Mouse (Mus musculus) kidney, postnatal 0 days (tissue): ENCODE data around the gene Pibf1. TPM values are rescaled to one million over a fixed set of nuclear protein-coding genes. Genes with fewer than 3 reads are reported as not detected.

Source experiments
- ATAC-seq: fragments of 200-750 bp; cut with Nextera tagmentation; replicated peaks from 2 replicates; pipeline ENCODE4 v1.8.0; 2017; ENCODE audit warnings: low read depth, moderate number of reproducible peaks, moderate TSS enrichment, moderate library complexity; ENCODE audit not compliant: low FRiP score
- DNase-seq: peaks from one replicate; pipeline ENCODE4 v3.0.0-alpha.2; 2016; ENCODE audit warnings: low spot score
- H3K27ac ChIP-seq: fragments of 300-500 bp; sonication (generic); 2 replicates; pipeline ENCODE4 v1.5.1; 2014; ENCODE audit warnings: mild to moderate bottlenecking
- H3K27me3 ChIP-seq: fragments of 300-500 bp; sonication (generic); 2 replicates; pipeline ENCODE4 v1.6.1; 2014; ENCODE audit warnings: low read length, mixed read lengths; ENCODE audit not compliant: insufficient read depth
- H3K36me3 ChIP-seq: fragments of 300-500 bp; sonication (generic); 2 replicates; pipeline ENCODE4 v1.6.1; 2014; ENCODE audit warnings: low read length, mixed read lengths; ENCODE audit not compliant: insufficient read depth
- H3K4me1 ChIP-seq: fragments of 300-500 bp; sonication (generic); replicated peaks from 2 replicates; pipeline ENCODE4 v1.6.1; 2014; ENCODE audit warnings: antibody characterized with exemption, low read length, mixed read lengths; ENCODE audit not compliant: insufficient read depth
- H3K4me2 ChIP-seq: fragments of 300-500 bp; sonication (generic); 2 replicates; pipeline ENCODE4 v1.6.1; 2014; ENCODE audit warnings: mild to moderate bottlenecking, low read length, moderate library complexity, mixed read lengths
- H3K4me3 ChIP-seq: fragments of 300-500 bp; sonication (generic); replicated peaks from 2 replicates; pipeline ENCODE4 v1.5.1; 2014; ENCODE audit warnings: low read depth, low read length
- H3K9ac ChIP-seq: fragments of 300-500 bp; sonication (generic); 2 replicates; pipeline ENCODE4 v1.6.1; 2014; ENCODE audit warnings: low read depth, low read length
- H3K9me3 ChIP-seq: fragments of 300-500 bp; sonication (generic); replicated peaks from 2 replicates; pipeline ENCODE4 v1.6.1; 2016; ENCODE audit warnings: low read length, inconsistent platforms, mixed read lengths
- CTCF ChIP-seq: IDR thresholded peaks from 2 replicates; pipeline ENCODE4 v1.5.1; 2016; ENCODE audit warnings: antibody characterized with exemption, low read depth, mild to moderate bottlenecking, moderate library complexity
- WGBS: fragments of 180-500 bp; shearing (Covaris S2); extraction: QIAGEN DNeasy Blood & Tissue Kit; methylation state at CpG from one replicate; pipeline ENCODE4 v1.1.7; 2014; 5-methylcytosine and 5-hydroxymethylcytosine counted together
- polyA plus RNA-seq: library from polyadenylated mRNA; unstranded; fragments of >200 nt; fragmentation: Nextera tagmentation; extraction: Ambion mirVana; gene quantifications from 2 replicates; pipeline ENCODE4 v1.2.1, GENCODE M21; 2015

Gene Pibf1
- polyA plus RNA-seq, 1 experiment from 2014 or later: 12.7 TPM

GRCm38 (mm10) chr14:99117576-99117975 is 18.4 kb downstream of the Pibf1 start:
- Histone ChIP-seq H3K9ac (no peak overlapping the region), H3K27ac (no peak overlapping the region), H3K4me2 (no peak overlapping the region), H3K9me3 (no peaks in the 10 kb centered on the region), H3K4me3 (no peak overlapping the region), H3K4me1 (no peaks in the 10 kb centered on the region), H3K36me3 (peaks cover 21% of the 10 kb centered on the region), H3K27me3 (no peaks in the 10 kb centered on the region)
- ATAC-seq: no peak
- no peak for DNase-seq
- 80% methylated on average over 4 of the region's 4 CpGs for WGBS
- TF ChIP-seq CTCF: peak; percentile 37; the same call in 1 of the 2 replicates

GRCm38 (mm10) chr14:99121584-99122339 is 22.5 kb downstream of the Pibf1 start:
- H3K27ac ChIP-seq: no peak overlapping the region
- no peak overlapping the region for H3K4me3 ChIP-seq
- no peak for DNase-seq
- H3K4me2 ChIP-seq: no peak overlapping the region
- H3K9me3 ChIP-seq: no peaks in the 10 kb centered on the region
- no peak for ATAC-seq
- 86% methylated on average over 11 of the region's 11 CpGs for WGBS
- no peak overlapping the region for H3K9ac ChIP-seq
- no peaks in the 10 kb centered on the region for H3K27me3 ChIP-seq
- no peak for TF ChIP-seq CTCF
- H3K36me3 ChIP-seq: peaks cover 8% of the 10 kb centered on the region; the same call in 1 of the 2 replicates
- H3K4me1 ChIP-seq: no peaks in the 10 kb centered on the region

- H3K9me3 ChIP-seq: no peaks in the 10 kb centered on the region
- WGBS: 86% methylated on average over 4 of the region's 4 CpGs
- H3K4me2 ChIP-seq: no peak overlapping the region
- H3K27ac ChIP-seq: no peak overlapping the region
- H3K4me3 ChIP-seq: no peak overlapping the region
- no peaks in the 10 kb centered on the region for H3K27me3 ChIP-seq
- H3K4me1 ChIP-seq: no peaks in the 10 kb centered on the region
- ATAC-seq (no peak), DNase-seq (no peak)
- H3K9ac ChIP-seq: no peak overlapping the region
- 0 out of 2 replicates have a peak, but pooled peaks cover 4% of the 10 kb centered on the region for H3K36me3 ChIP-seq
- no peak for TF ChIP-seq CTCF
Measured at GRCm38 (mm10) chr14:99124076-99124475, 24.9 kb downstream of the Pibf1 start.

DNA sequence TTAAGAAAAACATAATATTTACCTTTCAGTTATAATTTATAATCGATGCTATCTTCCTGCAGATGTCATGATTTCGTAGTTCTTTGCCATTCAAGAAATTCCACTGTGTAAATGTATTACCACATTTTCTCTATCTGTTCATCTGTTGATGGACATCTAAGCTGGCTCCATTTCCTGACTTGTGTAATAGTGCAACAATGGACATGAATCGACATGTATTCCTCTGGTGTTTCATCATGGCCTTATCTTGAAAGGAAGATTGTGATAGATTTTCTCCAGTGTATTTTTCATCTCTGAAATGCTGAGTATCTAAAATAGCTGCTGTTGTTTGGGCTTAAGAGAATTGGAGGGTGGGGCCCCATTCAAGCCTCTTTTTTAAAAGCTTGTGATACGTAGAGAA is 27.5 kb downstream of the Pibf1 start:
- Histone ChIP-seq H3K27me3 (no peaks in the 10 kb centered on the region), H3K36me3 (0 out of 2 replicates have a peak, but pooled peaks cover 10% of the 10 kb centered on the region), H3K9me3 (no peaks in the 10 kb centered on the region), H3K9ac (no peak overlapping the region), H3K4me2 (no peak overlapping the region), H3K27ac (no peak overlapping the region), H3K4me3 (no peak overlapping the region), H3K4me1 (no peaks in the 10 kb centered on the region)
- WGBS: 89% methylated on average over 4 of the region's 4 CpGs
- TF ChIP-seq CTCF: no peak
- no peak for DNase-seq
- ATAC-seq: no peak

GRCm38 (mm10) chr14:99127509-99127908 is 28.3 kb downstream of the Pibf1 start:
- Histone ChIP-seq H3K27ac (no peak overlapping the region), H3K36me3 (0 out of 2 replicates have a peak, but pooled peaks cover 9% of the 10 kb centered on the region), H3K9me3 (no peaks in the 10 kb centered on the region), H3K27me3 (no peaks in the 10 kb centered on the region), H3K4me1 (no peaks in the 10 kb centered on the region), H3K4me2 (no peak overlapping the region), H3K4me3 (no peak overlapping the region), H3K9ac (no peak overlapping the region)
- no peak for TF ChIP-seq CTCF
- DNase-seq (no peak), ATAC-seq (no peak)
- 88% methylated on average over 1 of the region's 1 CpGs for WGBS

DNA sequence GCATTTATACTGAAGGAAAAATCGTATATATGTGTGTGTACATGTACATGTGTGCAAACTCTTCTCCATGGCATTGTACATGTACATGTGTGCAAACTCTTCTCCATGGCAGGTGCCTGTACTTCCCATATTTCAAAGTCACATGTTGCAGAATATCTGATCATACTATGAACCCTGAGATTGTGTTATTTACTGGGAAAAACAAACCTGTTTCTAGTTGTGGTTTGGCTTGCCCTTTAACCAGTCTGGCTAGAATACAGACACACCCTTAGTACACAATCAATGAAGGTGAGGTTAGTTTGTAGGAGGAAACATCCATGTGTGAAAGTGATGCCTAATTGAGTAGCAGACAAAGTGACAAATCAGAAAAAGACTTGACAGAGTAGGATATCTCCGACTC is 29.8 kb downstream of the Pibf1 start:
- Histone ChIP-seq H3K9ac (no peak overlapping the region), H3K27me3 (no peaks in the 10 kb centered on the region), H3K4me2 (no peak overlapping the region), H3K4me3 (no peak overlapping the region), H3K27ac (no peak overlapping the region), H3K36me3 (0 out of 2 replicates have a peak, but pooled peaks cover 7% of the 10 kb centered on the region), H3K9me3 (no peaks in the 10 kb centered on the region), H3K4me1 (no peaks in the 10 kb centered on the region)
- 92% methylated on average over 2 of the region's 2 CpGs for WGBS
- TF ChIP-seq CTCF: no peak
- ATAC-seq (no peak), DNase-seq (no peak)
